Mouse (Mus musculus) ES-E14 (cell line): ENCODE data around the gene Psmd2.

Experiments
- HCFC1 ChIP-seq: IDR thresholded peaks from 2 replicates; pipeline ENCODE4 v1.6.1; 2012; ENCODE audit warnings: low read length, inconsistent platforms, borderline replicate concordance; ENCODE audit not compliant: insufficient read depth
- MAFK ChIP-seq: IDR thresholded peaks from 2 replicates; pipeline ENCODE4 v1.6.1; 2014; ENCODE audit warnings: mild to moderate bottlenecking, low read depth, low read length, inconsistent platforms; ENCODE audit not compliant: insufficient read depth
- ZC3H11A ChIP-seq: IDR thresholded peaks from 2 replicates; pipeline ENCODE4 v1.6.1; 2012; ENCODE audit warnings: low read depth, mild to moderate bottlenecking, inconsistent platforms, low read length, borderline replicate concordance

GRCm38 (mm10) chr16:20694781-20695180 is 43.3 kb downstream of the Psmd2 start:
- TF ChIP-seq ZC3H11A (no peak), MAFK (no peak), HCFC1 (no peak)
